In the genomic region with DNA sequence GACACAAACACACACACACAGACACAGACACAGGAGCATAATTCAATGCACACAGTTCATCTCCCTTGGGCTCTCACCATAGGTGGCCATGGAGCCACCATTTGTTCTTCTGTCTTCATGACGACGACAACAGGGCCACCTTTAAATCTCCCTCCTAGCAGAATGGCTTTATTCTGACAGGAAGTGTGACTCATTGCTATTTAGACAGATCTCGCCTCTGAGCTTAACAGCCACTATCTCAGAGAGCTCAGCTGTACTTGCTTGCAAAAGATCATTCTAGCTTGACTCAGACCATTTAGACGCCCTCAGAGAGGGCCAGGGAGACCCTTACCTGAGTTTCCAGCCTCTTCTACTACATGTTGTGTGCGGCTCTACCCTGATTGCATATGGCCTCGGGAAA, we compare ENCODE assay signal across 22 mouse cellular contexts.
DNase-seq lines count a peak whose midpoint lies in the region; ATAC-seq and TF ChIP-seq lines count a peak whose summit lies in the region.
"Had no signal": no experiment of that assay in that cellular context is flagged by ENCODE, and none has a peak within 500 bp of the region (broad histone marks: within the 10 kb centered on the region; RNA-seq: fewer than 3 reads in every experiment).

No protein-coding gene starts in this region.

- TF ChIP-seq CTCF in left cerebral cortex, adult 2 months (IDR thresholded peaks at IDR 0.05) = no peak
- TF ChIP-seq CTCF in olfactory bulb, adult 2 months (IDR thresholded peaks at IDR 0.05; ENCODE audit: insufficient read depth, low read depth, low read length) = no peak

- no peak overlapping the region for H3K4me3 ChIP-seq in left cerebral cortex, adult 2 months
- H3K4me3 ChIP-seq in olfactory bulb, adult 2 months (ENCODE audit: insufficient read depth, low read depth, low read length) = no peak overlapping the region
- H3K4me3 ChIP-seq: embryonic facial prominence, embryonic 13.5 days; embryonic facial prominence, embryonic 15.5 days; erythroblast, embryonic 14.5 days; forebrain, embryonic 13.5 days; forebrain, embryonic 15.5 days had no signal

- 0 out of 2 replicates have a peak overlapping the region, but pooled peaks have one; percentile 9 for H3K27ac ChIP-seq in left cerebral cortex, adult 2 months
- peak overlapping the region; percentile 48 for H3K27ac ChIP-seq in olfactory bulb, adult 2 months (ENCODE audit: insufficient read depth, low read depth, low read length)
- H3K27ac ChIP-seq: embryonic facial prominence, embryonic 13.5 days; embryonic facial prominence, embryonic 15.5 days; forebrain, embryonic 13.5 days; forebrain, embryonic 15.5 days had no signal

- no peak for DNase-seq in frontal cortex, postnatal 14 days (ENCODE audit: low spot score in 2 of 2)
- DNase-seq in left cerebral cortex, adult 2 months (ENCODE audit: extremely low spot score in 1 of 2, low spot score in 2 of 2) = no peak
- no peak for DNase-seq in left cerebral cortex, postnatal 10 days (ENCODE audit: extremely low spot score in 1 of 2, low spot score in 2 of 2)
- peak; percentile 38 for DNase-seq in 416B (ENCODE audit: low read depth)
- DNase-seq: adrenal gland, adult 2 months; adrenal gland, postnatal 10 days; adrenal gland, postnatal 25 days; cerebellum, adult 18-20 months; cerebellum, adult 8-10 months; cerebellum, adult 9-11 months; cerebellum, postnatal 14 days; cerebellum, postnatal 36 days; embryo, embryonic 11 days; forebrain, postnatal 0 days had no signal

- ATAC-seq in frontal cortex, adult (ENCODE audit: low TSS enrichment) = peak; percentile 67; the same call in 1 of the 2 replicates
- ATAC-seq in erythroid progenitor cell, adult 5-6 weeks (replicated peaks; ENCODE audit: low FRiP score, poor library complexity, severe bottlenecking) = no peak
- ATAC-seq: forebrain, embryonic 13.5 days; forebrain, embryonic 15.5 days; forebrain, postnatal 0 days had no signal

- H3K4me1 ChIP-seq in olfactory bulb, adult 2 months (ENCODE audit: control insufficient read depth, insufficient read depth, low read length) = peaks cover 22% of the 10 kb centered on the region
- H3K4me1 ChIP-seq: embryonic facial prominence, embryonic 13.5 days; embryonic facial prominence, embryonic 15.5 days had no signal

- intact Hi-C loops in left cerebral cortex, adult 2 months (cut with DNase I) = no loop called here
- intact Hi-C loops in left cerebral cortex, postnatal 10 days (cut with DNase I) = no loop called here

- WGBS in olfactory bulb, adult 2 months = 38% methylated on average over 6 of the region's 6 CpGs

- TF ChIP-seq POLR2A in olfactory bulb, adult 2 months (IDR thresholded peaks at IDR 0.05; ENCODE audit: insufficient read depth, low read depth, low read length) = no peak
